Mouse (Mus musculus): Measurements from ENCODE around the gene Foxk2. TPM values are rescaled to one million over a fixed set of nuclear protein-coding genes. Genes with fewer than 3 reads are reported as not detected.

Foxk2 gene
- 10.4 TPM for polyA plus RNA-seq (2014; fragmentation: Illumina TruSeq; extraction: RNeasy Lipid Tissue Mini Kit (QIAGEN cat#74804); ENCODE audit: low read depth, low replicate concordance)

DNA sequence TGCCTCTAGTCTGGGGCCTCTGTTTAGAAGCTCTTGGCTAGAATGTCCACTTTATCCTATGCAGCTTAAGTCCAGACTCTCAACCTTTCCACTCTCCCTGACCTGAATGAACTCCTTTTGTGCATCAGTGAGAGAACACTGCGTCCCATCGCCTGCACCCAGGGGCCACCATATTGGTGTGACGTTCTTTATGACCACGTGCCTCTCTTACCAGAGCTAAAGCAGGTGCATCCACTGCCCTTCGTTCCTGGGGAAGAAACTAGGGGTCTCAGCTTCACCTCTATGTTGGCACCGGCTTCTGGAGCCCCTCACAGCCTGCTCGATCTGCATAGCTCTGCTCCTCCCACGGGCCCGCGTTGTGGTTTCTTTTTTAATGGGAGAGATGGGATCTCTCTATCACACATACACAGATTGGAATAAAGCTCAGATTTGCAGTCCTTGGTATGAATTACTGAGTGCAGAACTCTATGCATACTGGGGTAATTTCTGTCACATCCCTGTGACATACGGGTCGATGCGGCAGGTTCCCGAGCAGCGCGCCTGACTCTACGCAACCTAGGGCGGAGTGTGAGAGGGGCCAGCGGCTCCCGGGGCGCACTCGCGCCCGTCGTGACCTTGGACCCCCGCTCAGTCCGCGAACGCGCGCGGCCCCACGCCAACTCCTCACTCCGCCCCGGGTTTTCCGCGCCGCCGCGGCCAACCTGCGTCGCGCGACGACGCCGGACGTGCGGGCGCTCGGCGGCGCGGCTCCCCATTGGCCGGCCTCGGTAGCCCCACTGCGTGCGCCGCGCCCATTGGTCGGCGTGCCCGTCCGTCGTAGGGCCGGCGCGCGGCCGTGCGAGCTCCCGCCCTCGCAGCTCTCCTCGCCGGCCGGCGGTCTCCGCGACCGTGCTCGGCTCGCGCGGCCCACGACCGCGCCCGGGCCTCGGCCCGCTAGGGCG, at the start of gene Foxk2:
Foxk2 (plus strand) TSS at position 831 of the 941 bp plus-strand sequence.

GRCm38 (mm10) chr11:121229018-121229439, 30.8 kb upstream of the Foxk2 start, which contains the start of gene Cybc1:
TSS of gene Cybc1 (minus strand) at chr11:121229322.

GRCm38 (mm10) chr11:121236564-121237344, 23.0 kb upstream of the Foxk2 start, which contains the start of gene Narf:
TSS of gene Narf (plus strand) at chr11:121237253.

DNA sequence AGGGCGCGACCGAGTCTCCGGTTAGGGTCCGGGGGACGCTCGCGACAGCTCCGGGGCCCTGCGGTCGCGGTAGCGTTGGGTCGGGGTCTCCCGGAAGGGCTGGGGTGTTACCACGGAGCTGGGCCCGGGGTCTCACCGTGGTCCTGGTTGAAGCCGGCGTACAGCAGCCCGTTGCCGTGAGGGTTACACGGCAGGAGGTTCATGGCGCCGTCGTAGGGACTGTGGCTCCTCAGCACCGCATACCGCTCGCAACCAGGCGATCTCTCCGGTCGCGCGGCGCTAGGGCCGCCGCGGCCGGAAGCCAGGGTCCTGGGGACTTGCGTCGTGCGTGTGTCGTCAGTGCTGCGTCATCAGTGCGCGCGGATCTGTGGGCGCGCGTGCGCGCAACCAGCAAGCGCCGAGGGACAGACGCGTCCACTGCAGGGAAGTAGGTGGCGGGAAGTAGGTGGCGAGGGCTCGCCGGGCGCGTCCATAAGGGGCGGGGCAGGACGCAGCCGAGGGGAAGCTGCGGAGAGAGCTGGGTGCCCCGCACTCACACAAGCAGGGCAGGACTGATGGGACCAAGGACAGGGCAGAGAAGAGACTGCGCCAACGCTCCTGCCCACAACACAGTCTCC, 94.4 kb downstream of the Foxk2 start, which contains the start of gene Wdr45b:
Wdr45b (minus strand) TSS at position 355 of the 617 bp plus-strand sequence.

Other genes starting within 250 kb of the Foxk2 start
- gene Cd7, start 220.6 kb upstream of the Foxk2 start, polyA plus RNA-seq (2014; fragmentation: Illumina TruSeq; extraction: RNeasy Lipid Tissue Mini Kit (QIAGEN cat#74804); ENCODE audit: low read depth, low replicate concordance): not detected
- 33.1 TPM for gene Sectm1b, start 196.4 kb upstream of the Foxk2 start, polyA plus RNA-seq (2014; fragmentation: Illumina TruSeq; extraction: RNeasy Lipid Tissue Mini Kit (QIAGEN cat#74804); ENCODE audit: low read depth, low replicate concordance)
- 0.57 TPM for gene Sectm1a, start 178.8 kb upstream of the Foxk2 start, polyA plus RNA-seq (2014; fragmentation: Illumina TruSeq; extraction: RNeasy Lipid Tissue Mini Kit (QIAGEN cat#74804); ENCODE audit: low read depth, low replicate concordance)
- not detected for gene Tex19.2, start 141.3 kb upstream of the Foxk2 start, polyA plus RNA-seq (2014; fragmentation: Illumina TruSeq; extraction: RNeasy Lipid Tissue Mini Kit (QIAGEN cat#74804); ENCODE audit: low read depth, low replicate concordance)
- not detected for gene Tex19.1, start 113.8 kb upstream of the Foxk2 start, polyA plus RNA-seq (2014; fragmentation: Illumina TruSeq; extraction: RNeasy Lipid Tissue Mini Kit (QIAGEN cat#74804); ENCODE audit: low read depth, low replicate concordance)
- gene Uts2r, start 99.7 kb upstream of the Foxk2 start, polyA plus RNA-seq (2014; fragmentation: Illumina TruSeq; extraction: RNeasy Lipid Tissue Mini Kit (QIAGEN cat#74804); ENCODE audit: low read depth, low replicate concordance): not detected
- 5.1 TPM for gene Hexdc, start 55.6 kb upstream of the Foxk2 start, polyA plus RNA-seq (2014; fragmentation: Illumina TruSeq; extraction: RNeasy Lipid Tissue Mini Kit (QIAGEN cat#74804); ENCODE audit: low read depth, low replicate concordance)
- gene Ogfod3, start 55.3 kb upstream of the Foxk2 start, polyA plus RNA-seq (2014; fragmentation: Illumina TruSeq; extraction: RNeasy Lipid Tissue Mini Kit (QIAGEN cat#74804); ENCODE audit: low read depth, low replicate concordance): 2.4 TPM
- gene Cybc1, start 30.7 kb upstream of the Foxk2 start, polyA plus RNA-seq (2014; fragmentation: Illumina TruSeq; extraction: RNeasy Lipid Tissue Mini Kit (QIAGEN cat#74804); ENCODE audit: low read depth, low replicate concordance): 8.0 TPM
- 19.8 TPM for gene Narf, start 22.7 kb upstream of the Foxk2 start, polyA plus RNA-seq (2014; fragmentation: Illumina TruSeq; extraction: RNeasy Lipid Tissue Mini Kit (QIAGEN cat#74804); ENCODE audit: low read depth, low replicate concordance)
- 73.6 TPM for gene Wdr45b, start 94.5 kb downstream of the Foxk2 start, polyA plus RNA-seq (2014; fragmentation: Illumina TruSeq; extraction: RNeasy Lipid Tissue Mini Kit (QIAGEN cat#74804); ENCODE audit: low read depth, low replicate concordance)
- gene Rab40b, start 128.3 kb downstream of the Foxk2 start, polyA plus RNA-seq (2014; fragmentation: Illumina TruSeq; extraction: RNeasy Lipid Tissue Mini Kit (QIAGEN cat#74804); ENCODE audit: low read depth, low replicate concordance): 2.3 TPM
- 17.4 TPM for gene Fn3krp, start 161.4 kb downstream of the Foxk2 start, polyA plus RNA-seq (2014; fragmentation: Illumina TruSeq; extraction: RNeasy Lipid Tissue Mini Kit (QIAGEN cat#74804); ENCODE audit: low read depth, low replicate concordance)
- gene Fn3k, start 174.9 kb downstream of the Foxk2 start, polyA plus RNA-seq (2014; fragmentation: Illumina TruSeq; extraction: RNeasy Lipid Tissue Mini Kit (QIAGEN cat#74804); ENCODE audit: low read depth, low replicate concordance): 5.5 TPM
- 22.8 TPM for gene Tbcd, start 192.0 kb downstream of the Foxk2 start, polyA plus RNA-seq (2014; fragmentation: Illumina TruSeq; extraction: RNeasy Lipid Tissue Mini Kit (QIAGEN cat#74804); ENCODE audit: low read depth, low replicate concordance)

Measured in kidney, adult 10 weeks (tissue).